In genomic region chr10:45468180-45468915, GRCm38 (mm10) we compare ENCODE assay signal across 9 mouse cellular contexts. TPM values are rescaled to one million over a fixed set of nuclear protein-coding genes. Genes with fewer than 3 reads are reported as not detected.
A peak's percentile ranks its signal among the peaks of the same experiment; 100 is the strongest.
DNase-seq lines count a peak whose midpoint lies in the region; ATAC-seq lines count a peak whose summit lies in the region.
"Had no signal": no experiment of that assay in that cellular context is flagged by ENCODE, and none has a peak within 500 bp of the region (broad histone marks: within the 10 kb centered on the region; RNA-seq: fewer than 3 reads in every experiment).

No protein-coding gene starts in this region.

- no peak for DNase-seq in heart, adult 9 months (ENCODE audit: low spot score in 2 of 2)
- DNase-seq in 416B (ENCODE audit: low read depth) = peak; percentile 85
- DNase-seq in layer of hippocampus, adult 9-10 months (ENCODE audit: low spot score) = no peak
- DNase-seq in cerebellum, adult 9-11 months = no peak
- no peak for DNase-seq in ovary, postnatal 36 days (ENCODE audit: low spot score)
- DNase-seq: kidney, adult 8-10 months had no signal

- peaks cover 0 to 15% of the 10 kb centered on the region in 2 experiments; a peak in 2 of 4 replicates for H3K4me1 ChIP-seq in heart, embryonic 14.5 days (ENCODE audit: control insufficient read depth in 2 of 2, insufficient read depth in 2 of 2, low read length in 2 of 2)
- H3K4me1 ChIP-seq in embryonic facial prominence, embryonic 13.5 days = peaks cover 13% of the 10 kb centered on the region
- H3K4me1 ChIP-seq in limb, embryonic 15.5 days = peaks cover 12% of the 10 kb centered on the region; the same call in 1 of the 2 replicates

- H3K27me3 ChIP-seq in heart, embryonic 14.5 days (ENCODE audit: control insufficient read depth, insufficient read depth, low read length) = no peaks in the 10 kb centered on the region
- peaks cover 25% of the 10 kb centered on the region for H3K27me3 ChIP-seq in embryonic facial prominence, embryonic 13.5 days
- H3K27me3 ChIP-seq in limb, embryonic 15.5 days = peaks cover 17% of the 10 kb centered on the region

- H3K36me3 ChIP-seq in heart, embryonic 14.5 days (ENCODE audit: control insufficient read depth, insufficient read depth, low read length) = no peaks in the 10 kb centered on the region
- no peaks in the 10 kb centered on the region for H3K36me3 ChIP-seq in embryonic facial prominence, embryonic 13.5 days
- no peaks in the 10 kb centered on the region for H3K36me3 ChIP-seq in limb, embryonic 15.5 days

- peak overlapping the region; percentile 72 for H3K9ac ChIP-seq in heart, embryonic 14.5 days (ENCODE audit: low read length)
- no peak overlapping the region for H3K9ac ChIP-seq in embryonic facial prominence, embryonic 13.5 days
- no peak overlapping the region for H3K9ac ChIP-seq in limb, embryonic 15.5 days

- no peak for ATAC-seq in heart, embryonic 14.5 days (ENCODE audit: insufficient number of reproducible peaks, insufficient read depth, low FRiP score, low read depth)
- ATAC-seq in embryonic facial prominence, embryonic 13.5 days (ENCODE audit: insufficient number of reproducible peaks, insufficient read depth, low FRiP score, low TSS enrichment, low read depth) = no peak
- no peak for ATAC-seq in limb, embryonic 15.5 days (ENCODE audit: insufficient number of reproducible peaks, low FRiP score, low TSS enrichment, low read depth)

- H3K4me2 ChIP-seq in heart, embryonic 14.5 days (ENCODE audit: low read length) = peak overlapping the region; percentile 72
- peak overlapping the region; percentile 76 for H3K4me2 ChIP-seq in embryonic facial prominence, embryonic 13.5 days
- peak overlapping the region; percentile 57; the same call in 1 of the 2 replicates for H3K4me2 ChIP-seq in limb, embryonic 15.5 days

- H3K27ac ChIP-seq in heart, embryonic 14.5 days (replicated peaks in 1 of 2; ENCODE audit: control insufficient read depth in 1 of 2, insufficient read depth in 1 of 2, low read depth in 2 of 2, low read length in 2 of 2) = peak overlapping the region in 1 of 2 experiments; percentile 65; a peak in 3 of 4 replicates
- H3K27ac ChIP-seq in embryonic facial prominence, embryonic 13.5 days = no peak overlapping the region
- no peak overlapping the region for H3K27ac ChIP-seq in limb, embryonic 15.5 days

- WGBS in heart, embryonic 14.5 days = 27% methylated on average over 4 of the region's 4 CpGs
- 25% methylated on average over 4 of the region's 4 CpGs for WGBS in embryonic facial prominence, embryonic 13.5 days
- 23% methylated on average over 4 of the region's 4 CpGs for WGBS in limb, embryonic 15.5 days

- no peaks in the 10 kb centered on the region for H3K9me3 ChIP-seq in heart, embryonic 14.5 days (ENCODE audit: control insufficient read depth, low read length)
- no peaks in the 10 kb centered on the region for H3K9me3 ChIP-seq in embryonic facial prominence, embryonic 13.5 days
- H3K9me3 ChIP-seq in limb, embryonic 15.5 days = no peaks in the 10 kb centered on the region

- peak overlapping the region; percentile 21 to 50; a peak in 3 of 4 replicates for H3K4me3 ChIP-seq in heart, embryonic 14.5 days (ENCODE audit: control insufficient read depth in 1 of 2, insufficient read depth in 1 of 2, low read depth in 1 of 2, low read length in 2 of 2)
- peak overlapping the region; percentile 50 for H3K4me3 ChIP-seq in embryonic facial prominence, embryonic 13.5 days
- H3K4me3 ChIP-seq in limb, embryonic 15.5 days = peak overlapping the region; percentile 41

RNA-seq across cellular contexts. Expression of gene Lin28b, which starts 17.8 kb away (rescaled TPM):
- polyA plus RNA-seq in heart, embryonic 14.5 days (2014; fragmentation: Nextera tagmentation; extraction: Ambion mirVana) = 3.0 and 3.2 TPM in 2 replicates
- 2.4 and 2.7 TPM in 2 replicates for polyA plus RNA-seq in embryonic facial prominence, embryonic 13.5 days (2015; fragmentation: Nextera tagmentation; extraction: Ambion mirVana)
- 0.58 and 0.61 TPM in 2 replicates for polyA plus RNA-seq in limb, embryonic 15.5 days (2015; fragmentation: Nextera tagmentation; extraction: Ambion mirVana)
